Mouse (Mus musculus): ENCODE data around the gene Gm20696.

Gm20696 gene

GRCm38 (mm10) chr6:99478873-99479650, 187.5 kb downstream of the Gm20696 start:
- DNase-seq = no peak

GRCm38 (mm10) chr6:99475040-99475439, 191.6 kb downstream of the Gm20696 start:
- DNase-seq = no peak

GRCm38 (mm10) chr6:99470906-99471305, 195.7 kb downstream of the Gm20696 start:
- DNase-seq = no peak

- no peak for DNase-seq
Measured at GRCm38 (mm10) chr6:99469134-99469834, 197.3 kb downstream of the Gm20696 start.

GRCm38 (mm10) chr6:99467831-99468230, 198.8 kb downstream of the Gm20696 start:
- DNase-seq = no peak

DNA sequence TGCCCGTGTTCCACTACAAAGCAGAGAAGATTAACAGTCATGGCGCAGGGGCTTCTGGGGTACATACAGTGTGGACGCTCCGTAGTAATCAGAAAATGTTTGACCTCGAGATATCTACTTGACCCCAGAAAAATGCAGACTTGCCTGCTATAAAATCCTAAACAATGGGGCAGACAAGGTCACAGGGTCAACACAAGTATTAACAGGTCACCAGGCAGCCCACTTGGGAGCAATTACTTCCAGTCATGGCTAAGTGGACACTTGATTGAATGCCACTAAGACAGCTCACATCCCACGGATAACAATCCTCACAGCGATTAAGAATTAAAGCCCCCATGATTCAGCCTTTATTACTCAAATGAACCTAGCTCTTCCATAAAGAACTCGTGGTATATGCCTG, 199.5 kb downstream of the Gm20696 start:
- DNase-seq = no peak

- no peak for DNase-seq
Measured at GRCm38 (mm10) chr6:99466354-99466753, 200.2 kb downstream of the Gm20696 start.

DNA sequence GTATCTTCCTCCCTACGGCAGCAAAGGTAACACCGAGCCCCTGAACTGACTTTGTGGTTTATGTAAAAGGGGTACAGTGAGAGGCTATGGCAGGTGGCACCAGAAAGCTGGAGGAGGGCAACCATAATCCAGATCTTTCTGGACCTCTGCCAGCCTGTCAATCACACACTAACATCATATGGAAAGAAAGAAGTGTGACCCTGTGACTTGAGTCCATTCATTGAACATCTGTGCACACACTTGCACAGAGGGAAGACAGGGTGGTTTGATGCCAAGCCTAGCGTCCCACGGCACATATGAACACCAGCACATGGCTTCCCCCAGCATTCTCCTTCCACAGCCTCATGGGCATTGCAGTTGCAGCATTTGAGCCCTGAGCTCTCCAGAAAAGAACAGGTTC, 202.1 kb downstream of the Gm20696 start:
- DNase-seq = no peak

DNA sequence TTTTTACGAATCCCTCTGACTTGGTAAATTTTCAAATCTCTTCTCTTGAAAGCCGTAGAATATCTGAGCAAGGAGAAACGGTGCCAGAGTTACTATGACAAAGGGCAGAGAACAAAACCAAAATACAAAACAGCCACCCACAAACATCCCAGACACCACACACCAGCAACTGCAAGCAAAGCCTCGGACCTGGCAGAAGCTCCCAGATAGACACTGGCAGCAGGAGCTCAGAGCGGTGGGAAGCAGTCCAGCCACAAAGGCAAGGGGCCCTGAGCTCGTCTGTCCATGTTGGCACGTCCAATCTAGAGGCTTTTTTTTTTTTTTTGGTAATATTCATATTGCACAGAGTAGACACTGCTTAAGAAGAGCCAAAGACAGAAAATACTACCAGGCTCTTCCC, 202.7 kb downstream of the Gm20696 start:
- no peak for DNase-seq

- DNase-seq = no peak
Measured at GRCm38 (mm10) chr6:99458775-99459174, 207.8 kb downstream of the Gm20696 start.

GRCm38 (mm10) chr6:99453763-99454520, 212.7 kb downstream of the Gm20696 start:
- no peak for DNase-seq

GRCm38 (mm10) chr6:99452638-99453185, 213.9 kb downstream of the Gm20696 start:
- DNase-seq = no peak

DNA sequence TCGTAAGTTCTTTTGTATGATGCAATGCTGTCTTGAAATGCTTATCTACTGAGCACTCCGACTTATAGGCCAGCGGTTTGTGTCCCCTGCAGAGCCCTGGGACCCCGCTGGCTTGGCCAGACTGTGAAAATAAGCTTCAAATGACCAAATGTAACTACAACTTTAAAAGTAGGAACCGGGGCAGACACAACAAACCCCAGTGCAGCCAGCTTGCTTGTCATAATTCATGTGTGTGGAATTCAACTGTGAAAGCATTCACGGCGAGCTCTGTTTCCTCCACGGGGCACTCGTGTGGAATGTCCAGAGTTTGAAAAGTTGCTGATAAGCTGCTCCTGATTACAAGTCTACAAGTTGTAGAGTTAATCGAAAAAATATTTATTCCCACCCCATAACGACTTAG, 215.1 kb downstream of the Gm20696 start:
- DNase-seq = no peak

DNA sequence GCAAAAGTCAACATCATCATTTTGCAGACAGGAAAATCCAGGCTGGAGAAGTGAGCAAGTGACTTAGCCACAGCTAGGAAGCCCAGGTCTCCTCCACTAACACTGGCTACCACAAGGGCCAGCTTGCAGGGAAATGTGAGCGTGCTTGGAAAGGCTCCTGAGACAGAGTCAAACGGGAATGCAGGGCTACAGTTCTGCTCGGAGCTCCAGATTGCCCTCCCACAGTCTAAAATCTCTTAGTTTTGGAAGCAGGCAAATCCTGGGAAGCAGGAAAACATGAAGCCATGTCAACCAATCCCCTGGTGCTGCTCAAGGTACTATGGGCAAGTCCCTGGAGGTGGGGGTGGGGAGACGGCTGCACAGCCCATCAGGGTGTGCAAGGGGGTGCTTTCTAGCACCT, 219.2 kb downstream of the Gm20696 start:
- DNase-seq = no peak

- no peak for DNase-seq
Measured at GRCm38 (mm10) chr6:99446801-99447415, 219.7 kb downstream of the Gm20696 start.

GRCm38 (mm10) chr6:99443460-99443859, 223.1 kb downstream of the Gm20696 start:
- DNase-seq = no peak

- no peak for DNase-seq
Measured at GRCm38 (mm10) chr6:99441100-99441499, 225.5 kb downstream of the Gm20696 start.

GRCm38 (mm10) chr6:99440606-99441005, 226.0 kb downstream of the Gm20696 start:
- DNase-seq = no peak

DNA sequence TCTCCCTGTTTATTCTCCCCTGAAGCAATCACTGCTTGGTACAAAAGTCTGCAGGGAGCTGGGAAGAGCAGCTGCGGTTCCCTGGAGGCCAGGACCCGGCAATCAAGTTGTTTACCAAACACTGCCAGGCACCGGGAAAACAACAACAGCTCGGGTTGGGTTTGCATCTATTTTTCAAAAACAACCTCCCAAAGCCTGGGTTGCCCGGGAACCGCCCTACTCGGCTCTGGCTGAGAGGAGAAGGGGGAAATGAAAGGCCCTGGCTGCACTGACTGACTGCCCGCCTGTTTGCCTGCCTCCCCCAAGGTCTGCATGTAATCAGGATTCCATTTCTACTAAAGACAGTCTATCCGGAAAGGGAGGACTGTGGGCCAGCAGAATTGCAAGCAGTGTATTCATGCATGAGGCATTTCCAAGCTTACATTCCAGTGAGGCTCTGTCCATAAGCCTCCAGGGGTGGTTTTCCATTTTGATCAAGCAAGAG, 226.7 kb downstream of the Gm20696 start:
- peak; percentile 62 to 77 for DNase-seq

- peak; percentile 57 to 66 for DNase-seq
Measured at GRCm38 (mm10) chr6:99439214-99439877, 227.3 kb downstream of the Gm20696 start.

DNA sequence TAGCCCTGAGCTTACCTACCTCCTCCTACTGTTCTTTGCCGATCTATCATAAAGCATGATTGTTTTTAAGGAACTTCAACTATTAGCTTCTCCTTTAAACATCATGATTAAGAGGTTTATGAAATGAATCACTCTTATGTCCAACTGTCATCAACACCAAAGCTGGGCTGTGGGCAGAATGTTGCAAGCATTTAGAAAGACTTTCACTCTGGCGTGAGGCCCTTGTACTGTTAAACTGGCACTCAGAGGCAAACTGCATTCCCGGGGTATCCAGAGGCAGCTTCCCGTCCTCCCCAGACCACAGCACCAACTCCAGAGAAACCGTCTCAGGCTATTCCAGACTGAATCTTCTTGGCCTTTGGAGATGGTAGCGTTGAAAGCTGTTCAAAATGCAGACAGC, 230.2 kb downstream of the Gm20696 start:
- DNase-seq = no peak

DNA sequence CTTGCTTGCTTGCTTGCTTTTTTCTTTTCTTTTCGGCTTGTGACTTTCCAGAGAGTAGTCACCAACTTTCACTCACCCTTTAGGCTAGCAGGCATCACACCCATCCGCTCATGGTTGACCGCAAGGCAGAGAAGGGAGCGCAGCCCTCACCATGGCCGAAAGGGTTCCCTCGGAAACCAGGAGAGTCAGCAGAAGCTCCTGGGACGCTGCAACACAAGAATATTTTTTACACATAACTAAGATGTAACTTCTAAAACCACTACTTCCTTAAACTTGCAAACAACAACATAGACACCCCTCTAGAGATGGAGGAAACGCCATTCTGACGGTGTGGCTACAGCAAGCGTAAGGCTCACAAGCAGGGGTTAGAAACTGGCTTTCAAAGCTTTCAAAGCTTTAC, 231.5 kb downstream of the Gm20696 start:
- no peak for DNase-seq
